Mouse (Mus musculus) lung, postnatal 0 days (tissue): ENCODE measurements around the gene Thap8. TPM values are rescaled to one million over a fixed set of nuclear protein-coding genes. Genes with fewer than 3 reads are reported as not detected.

Experiments used
- ATAC-seq: fragments of 200-750 bp; cut with Nextera tagmentation; 2 replicates; pipeline ENCODE4 v1.8.0; 2017; ENCODE audit warnings: moderate library complexity
- DNase-seq: peaks from one replicate; pipeline ENCODE4 v3.0.0-alpha.2; 2016; ENCODE audit warnings: low spot score
- H3K27ac ChIP-seq: fragments of 300-500 bp; sonication (generic); 2 replicates; pipeline ENCODE4 v1.5.1; 2014; ENCODE audit warnings: antibody characterized with exemption, mild to moderate bottlenecking, low read length, mixed read lengths
- H3K27me3 ChIP-seq: fragments of 300-500 bp; sonication (generic); replicated peaks from 2 replicates; pipeline ENCODE4 v1.6.1; 2014; ENCODE audit warnings: low read length, mixed read lengths; ENCODE audit not compliant: insufficient read depth
- H3K36me3 ChIP-seq: fragments of 300-500 bp; sonication (generic); 2 replicates; pipeline ENCODE4 v1.6.1; 2014; ENCODE audit warnings: low read length, mixed read lengths; ENCODE audit not compliant: insufficient read depth
- H3K4me1 ChIP-seq: fragments of 300-500 bp; sonication (generic); 2 replicates; pipeline ENCODE4 v1.6.1; 2014; ENCODE audit warnings: antibody characterized with exemption, low read depth, low read length, mixed read lengths; ENCODE audit not compliant: insufficient read depth
- H3K4me2 ChIP-seq: fragments of 300-500 bp; sonication (generic); replicated peaks from 2 replicates; pipeline ENCODE4 v1.6.1; 2014; ENCODE audit warnings: low read depth, mild to moderate bottlenecking, low read length, moderate library complexity, mixed read lengths
- H3K4me3 ChIP-seq: fragments of 300-500 bp; sonication (generic); 2 replicates; pipeline ENCODE4 v1.5.1; 2014; ENCODE audit warnings: low read depth, low read length
- H3K9ac ChIP-seq: fragments of 300-500 bp; sonication (generic); replicated peaks from 2 replicates; pipeline ENCODE4 v1.6.1; 2014; ENCODE audit warnings: low read depth, mild to moderate bottlenecking
- H3K9me3 ChIP-seq: fragments of 300-500 bp; sonication (generic); 2 replicates; pipeline ENCODE4 v1.6.1; 2016; ENCODE audit warnings: low read length, mixed read lengths
- CTCF ChIP-seq: IDR thresholded peaks from 2 replicates; pipeline ENCODE4 v1.5.1; 2016; ENCODE audit warnings: antibody characterized with exemption, mild to moderate bottlenecking
- EP300 ChIP-seq: IDR thresholded peaks from 2 replicates; pipeline ENCODE4 v1.6.1; 2016; ENCODE audit warnings: antibody characterized with exemption, mild to moderate bottlenecking, control low read depth
- WGBS: fragments of 180-500 bp; shearing (Covaris S2); extraction: QIAGEN DNeasy Blood & Tissue Kit; methylation state at CpG from one replicate; pipeline ENCODE4 v1.1.7; 2014; 5-methylcytosine and 5-hydroxymethylcytosine counted together
- polyA plus RNA-seq: library from polyadenylated mRNA; unstranded; fragments of >200 nt; fragmentation: Nextera tagmentation; extraction: Ambion mirVana; gene quantifications from 2 replicates; pipeline ENCODE4 v1.2.1, GENCODE M21; 2015

Thap8 gene
- polyA plus RNA-seq, 1 experiment from 2014 or later = 0.81 TPM

- 2% methylated on average over 63 of the region's 63 CpGs for WGBS
Measured at GRCm38 (mm10) chr7:30321539-30322284, 41.8 kb downstream of the Thap8 start, which contains the start of gene E130208F15Rik. E130208F15Rik (plus strand) TSS chr7:30321740.

DNA sequence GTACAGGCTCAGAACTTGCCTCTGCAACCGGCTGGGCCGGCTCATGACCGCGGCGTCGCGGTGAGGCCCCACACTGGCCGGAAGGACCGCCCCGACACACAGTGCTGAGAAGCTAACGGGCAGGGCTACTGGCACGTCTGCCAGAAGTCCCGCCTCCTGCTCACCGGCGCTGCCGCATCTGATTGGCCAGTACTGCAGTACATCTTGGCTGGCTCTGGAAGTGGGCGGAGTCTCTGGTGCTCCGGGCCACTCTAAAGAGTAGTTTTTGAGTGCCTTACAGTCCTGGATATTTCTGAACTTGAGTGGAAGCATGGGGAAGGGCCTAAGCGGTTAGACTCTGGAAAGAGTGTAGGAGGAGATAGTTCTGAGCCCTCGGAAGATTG lies 42.4 kb downstream of the Thap8 start:
- no peak for TF ChIP-seq CTCF
- TF ChIP-seq EP300 = no peak
- Histone ChIP-seq H3K9ac (peak overlapping the region; percentile 69), H3K27ac (peak overlapping the region; percentile 89), H3K4me2 (peak overlapping the region; percentile 82), H3K9me3 (no peaks in the 10 kb centered on the region; the same call in 1 of the 2 replicates), H3K4me1 (no peaks in the 10 kb centered on the region), H3K27me3 (no peaks in the 10 kb centered on the region), H3K36me3 (no peaks in the 10 kb centered on the region), H3K4me3 (peak overlapping the region; percentile 63)
- DNase-seq (peak; percentile 100), ATAC-seq (peak; percentile 99)
- 3% methylated on average over 20 of the region's 20 CpGs for WGBS

More at GRCm38 (mm10) chr7:30321539-30322284, 41.8 kb downstream of the Thap8 start, which contains the start of gene E130208F15Rik:
- H3K4me1 ChIP-seq = no peaks in the 10 kb centered on the region
- peak within 1 kb of the TSS; percentile 69 for H3K9ac ChIP-seq
- ATAC-seq = peak; percentile 64
- no peaks in the 10 kb centered on the region for H3K27me3 ChIP-seq
- TF ChIP-seq EP300 = no peak
- TF ChIP-seq CTCF = no peak
- H3K27ac ChIP-seq = peak within 1 kb of the TSS; percentile 89
- H3K9me3 ChIP-seq = no peaks in the 10 kb centered on the region; the same call in 1 of the 2 replicates
- DNase-seq = peak; percentile 92
- H3K4me2 ChIP-seq = peak within 1 kb of the TSS; percentile 82
- no peaks in the 10 kb centered on the region for H3K36me3 ChIP-seq
- peak within 1 kb of the TSS; percentile 63 for H3K4me3 ChIP-seq

DNA sequence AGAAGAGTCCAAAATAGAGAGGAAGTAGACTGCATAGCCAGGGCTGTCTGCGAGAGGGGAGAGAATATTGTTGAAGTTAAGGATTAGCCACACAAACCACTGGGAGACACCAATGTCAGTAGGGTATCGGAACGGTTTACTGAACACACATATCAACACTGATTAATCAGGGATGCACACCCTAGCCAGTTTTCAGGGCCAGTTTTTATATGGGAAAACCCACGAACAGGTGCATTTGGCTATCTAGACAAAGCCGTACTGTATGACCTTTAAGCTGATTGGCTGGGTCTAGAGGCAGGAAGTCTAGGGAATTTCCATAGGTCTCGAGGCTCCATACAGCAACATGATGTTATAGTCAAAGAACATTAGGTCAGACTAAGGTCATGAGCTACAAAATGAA lies 43.0 kb downstream of the Thap8 start:
- DNase-seq (peak; percentile 19), ATAC-seq (no peak)
- Histone ChIP-seq H3K27me3 (no peaks in the 10 kb centered on the region), H3K9ac (peak overlapping the region; percentile 10; the same call in 1 of the 2 replicates), H3K4me2 (peak overlapping the region; percentile 82), H3K4me1 (no peaks in the 10 kb centered on the region), H3K9me3 (no peaks in the 10 kb centered on the region; the same call in 1 of the 2 replicates), H3K27ac (peak overlapping the region; percentile 69; the same call in 1 of the 2 replicates), H3K36me3 (no peaks in the 10 kb centered on the region), H3K4me3 (peak overlapping the region; percentile 63)
- TF ChIP-seq CTCF = no peak
- TF ChIP-seq EP300 = no peak
- WGBS = 18% methylated on average over 6 of the region's 6 CpGs

DNA sequence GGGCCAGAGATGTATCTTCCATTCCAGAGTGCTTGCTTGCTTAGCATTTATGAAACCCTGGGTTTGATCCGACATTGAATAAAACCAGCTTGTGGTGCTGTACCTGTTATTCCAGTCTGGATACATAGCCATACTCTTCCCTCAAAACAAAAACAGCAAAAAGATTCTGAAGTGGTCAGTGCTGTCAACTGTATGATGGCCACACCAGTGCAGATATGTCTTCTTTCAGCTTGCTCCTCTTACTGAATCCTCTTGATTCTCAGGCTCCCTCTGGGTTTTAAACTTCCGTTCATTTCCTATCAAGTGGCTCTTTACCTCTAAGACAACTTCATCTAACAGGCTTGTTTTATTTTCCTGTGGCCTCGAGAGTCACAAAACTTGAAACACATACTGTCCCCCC lies 43.9 kb downstream of the Thap8 start, which contains the start of gene Sdhaf1:
Gene Sdhaf1, minus strand, starts transcription at position 101 of the 400 bp plus-strand sequence.
- Histone ChIP-seq H3K36me3 (no peaks in the 10 kb centered on the region), H3K27ac (peak within 1 kb of the TSS; percentile 69; the same call in 1 of the 2 replicates), H3K27me3 (no peaks in the 10 kb centered on the region), H3K4me3 (peak within 1 kb of the TSS; percentile 63), H3K9me3 (no peaks in the 10 kb centered on the region; the same call in 1 of the 2 replicates), H3K4me1 (no peaks in the 10 kb centered on the region), H3K9ac (peak within 1 kb of the TSS; percentile 10; the same call in 1 of the 2 replicates), H3K4me2 (peak within 1 kb of the TSS; percentile 82)
- no peak for ATAC-seq
- DNase-seq = no peak
- WGBS = 71% methylated on average over 3 of the region's 3 CpGs
- TF ChIP-seq EP300 (no peak), CTCF (no peak)

DNA sequence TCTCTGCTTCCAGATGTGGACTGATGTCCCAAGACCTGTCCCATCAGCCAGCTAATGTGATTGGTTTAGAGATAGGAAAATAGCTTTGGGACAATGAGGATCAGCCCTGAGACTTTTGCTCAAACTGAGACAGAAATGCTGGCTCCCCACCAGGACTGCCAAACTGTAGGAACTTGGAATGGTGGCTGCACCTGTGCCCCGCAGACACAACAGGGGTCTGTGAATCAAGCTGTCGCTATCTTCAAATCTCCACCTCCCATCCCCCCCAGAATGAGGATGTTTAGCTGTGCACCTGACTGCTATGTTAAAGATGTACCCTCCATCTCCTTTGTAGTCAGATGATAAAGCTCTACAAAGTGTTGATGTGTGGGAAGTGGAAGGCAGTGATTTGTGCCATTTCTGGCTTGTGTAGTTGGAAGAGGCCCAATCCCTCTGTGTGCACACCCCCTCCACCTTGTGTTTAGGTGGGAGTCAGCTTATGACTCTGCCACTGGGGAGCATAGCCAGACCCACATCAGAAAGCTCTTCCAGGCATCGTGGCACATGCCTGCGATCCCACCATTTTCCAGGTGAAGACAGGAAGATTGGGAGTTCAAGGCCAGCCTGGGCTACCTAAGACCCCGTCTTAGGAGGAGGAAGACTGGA lies 44.5 kb downstream of the Thap8 start:
- no peak for DNase-seq
- WGBS = 89% methylated on average over 5 of the region's 5 CpGs
- no peaks in the 10 kb centered on the region for H3K36me3 ChIP-seq

DNA sequence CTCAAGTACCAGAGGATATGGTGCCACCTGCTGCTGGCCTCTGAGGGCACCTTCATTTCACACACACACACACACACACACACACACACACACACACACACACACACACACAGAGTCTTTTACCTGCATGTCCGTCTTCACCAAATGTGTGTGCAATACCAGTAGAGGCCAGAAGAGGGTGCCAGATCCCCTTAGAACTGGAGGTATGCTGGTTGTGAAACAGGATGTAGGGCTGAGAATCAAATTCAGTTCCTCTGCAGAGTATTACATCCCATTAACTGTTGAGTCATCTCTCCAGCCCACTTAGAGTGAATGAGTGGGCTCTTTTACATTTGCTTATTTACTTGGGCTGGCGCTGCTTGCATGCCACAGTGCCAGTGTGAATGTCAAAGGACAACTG lies 45.5 kb downstream of the Thap8 start:
- Histone ChIP-seq H3K27ac (no peak overlapping the region), H3K4me3 (no peak overlapping the region), H3K9me3 (no peaks in the 10 kb centered on the region; the same call in 1 of the 2 replicates), H3K27me3 (no peaks in the 10 kb centered on the region), H3K36me3 (no peaks in the 10 kb centered on the region), H3K4me2 (no peak overlapping the region), H3K4me1 (no peaks in the 10 kb centered on the region), H3K9ac (no peak overlapping the region)
- WGBS = 51% methylated on average over 2 of the region's 2 CpGs
- no peak for ATAC-seq
- TF ChIP-seq EP300 (no peak), CTCF (peak; percentile 76)
- peak; percentile 58 for DNase-seq

More for the DNA sequence above, 44.5 kb downstream of the Thap8 start:
- no peaks in the 10 kb centered on the region for H3K27me3 ChIP-seq
- no peak for TF ChIP-seq CTCF
- TF ChIP-seq EP300 = no peak
- no peaks in the 10 kb centered on the region; the same call in 1 of the 2 replicates for H3K9me3 ChIP-seq
- H3K4me2 ChIP-seq = no peak overlapping the region
- no peak overlapping the region for H3K4me3 ChIP-seq
- no peak overlapping the region for H3K27ac ChIP-seq
- no peak for ATAC-seq
- no peak overlapping the region for H3K9ac ChIP-seq
- no peaks in the 10 kb centered on the region for H3K4me1 ChIP-seq
